Mouse (Mus musculus) T-cell, adult 66 days (primary cell): ENCODE measurements around the gene Baiap3. TPM values are rescaled to one million over a fixed set of nuclear protein-coding genes. Genes with fewer than 3 reads are reported as not detected.

ENCODE experiments used
- total RNA-seq, 2 experiments: library from RNA; stranded (reverse); gene quantifications; 3 replicates in 1 of 2; 4 replicates in 1 of 2; pipeline ENCODE4 v1.2.4; 2023

Gene Baiap3
- 10 to 100 TPM; 29.4 TPM for total RNA-seq

DNA sequence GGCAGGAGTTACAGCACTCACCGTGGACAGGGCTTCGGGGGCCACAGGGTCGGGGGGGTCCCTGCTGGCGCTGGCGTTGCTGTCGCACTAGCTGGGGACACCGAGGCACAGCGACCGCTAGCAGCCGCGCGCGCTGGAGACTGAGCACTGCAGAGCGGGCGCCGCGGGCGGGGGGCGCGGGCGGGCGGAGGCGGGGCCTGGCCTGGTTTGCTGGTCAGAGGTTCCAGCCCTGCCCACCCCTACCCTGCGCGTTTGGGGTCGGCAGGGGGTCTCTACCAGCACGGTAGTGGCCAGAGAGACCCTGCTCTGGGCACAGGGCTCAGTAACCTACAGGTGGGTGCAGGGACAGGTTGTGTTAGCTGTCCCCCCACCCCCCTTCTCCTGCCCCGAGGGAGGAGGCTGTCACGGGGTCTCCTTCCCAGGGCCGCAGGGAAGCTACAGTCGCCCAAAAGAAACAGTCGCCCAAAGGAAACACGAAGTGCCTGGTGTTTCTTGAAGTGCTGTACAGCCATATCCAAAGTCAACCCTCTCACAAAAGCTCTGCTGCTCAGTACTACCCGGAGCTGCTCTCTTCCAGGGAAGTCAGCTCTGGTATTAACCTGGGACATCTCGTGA, at the start of gene Baiap3:
Gene Baiap3, minus strand, starts transcription at position 225 of the 615 bp plus-strand sequence.

DNA sequence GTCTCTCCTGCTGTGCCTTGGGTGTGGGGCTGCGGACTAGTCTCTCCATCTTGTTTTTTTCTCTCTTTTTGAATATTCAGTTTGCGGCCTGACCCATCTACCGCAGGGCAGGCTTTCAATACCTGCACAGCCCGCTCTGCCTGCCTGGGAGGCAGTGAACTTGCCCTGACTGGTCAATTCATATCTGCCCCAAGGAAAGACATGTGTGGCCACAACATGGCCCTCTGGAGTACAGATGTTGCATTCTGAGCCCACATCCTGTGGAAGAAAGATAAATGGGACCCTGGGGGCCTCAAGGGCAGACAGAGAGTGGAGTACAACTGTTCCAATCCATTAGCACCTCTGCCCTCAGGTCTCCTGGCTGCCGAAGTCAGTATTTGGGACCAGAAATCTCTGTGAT, 41.9 kb upstream of the Baiap3 start, which contains the start of gene Prss34:
Gene Prss34, plus strand, starts transcription at position 301 of the 400 bp plus-strand sequence.

DNA sequence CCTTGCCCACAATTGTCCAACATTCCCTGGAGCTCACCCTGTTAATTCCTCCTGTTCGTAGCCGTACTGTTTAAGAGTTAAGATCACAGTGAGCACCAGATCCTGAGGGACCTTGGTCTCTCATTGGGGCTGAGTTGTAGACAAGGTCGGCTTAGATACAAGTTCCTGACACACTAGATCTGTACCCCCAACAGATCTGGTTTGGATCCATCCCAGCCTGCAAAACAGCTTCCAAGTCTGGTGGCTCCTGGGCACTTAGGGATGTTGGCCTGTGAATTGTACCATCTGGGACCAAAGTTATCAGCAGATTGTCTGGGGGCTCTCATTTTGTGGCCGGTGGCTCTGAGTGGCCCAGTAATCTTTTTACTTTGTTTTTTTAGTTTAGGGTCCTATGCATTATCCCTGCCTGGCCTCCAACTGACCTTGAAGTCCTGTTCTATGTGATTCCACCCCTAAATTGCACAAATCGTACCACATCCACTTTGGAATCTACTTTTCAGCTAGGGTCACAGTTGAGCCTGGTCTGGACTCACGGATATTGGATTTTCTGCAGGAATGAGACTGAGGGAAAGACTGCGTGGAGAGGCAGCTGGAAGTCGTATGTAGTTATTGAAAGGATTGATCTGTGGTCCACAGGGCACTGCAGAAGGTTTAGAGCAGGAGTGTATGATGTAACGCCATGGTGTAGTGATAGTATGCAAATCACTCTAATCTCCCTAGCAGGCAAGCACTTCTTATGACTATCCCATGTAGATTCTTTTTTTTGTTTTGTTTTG, 18.6 kb upstream of the Baiap3 start, which contains the start of gene Ube2i:
Gene Ube2i, minus strand, starts transcription at position 52 of the 776 bp plus-strand sequence.

DNA sequence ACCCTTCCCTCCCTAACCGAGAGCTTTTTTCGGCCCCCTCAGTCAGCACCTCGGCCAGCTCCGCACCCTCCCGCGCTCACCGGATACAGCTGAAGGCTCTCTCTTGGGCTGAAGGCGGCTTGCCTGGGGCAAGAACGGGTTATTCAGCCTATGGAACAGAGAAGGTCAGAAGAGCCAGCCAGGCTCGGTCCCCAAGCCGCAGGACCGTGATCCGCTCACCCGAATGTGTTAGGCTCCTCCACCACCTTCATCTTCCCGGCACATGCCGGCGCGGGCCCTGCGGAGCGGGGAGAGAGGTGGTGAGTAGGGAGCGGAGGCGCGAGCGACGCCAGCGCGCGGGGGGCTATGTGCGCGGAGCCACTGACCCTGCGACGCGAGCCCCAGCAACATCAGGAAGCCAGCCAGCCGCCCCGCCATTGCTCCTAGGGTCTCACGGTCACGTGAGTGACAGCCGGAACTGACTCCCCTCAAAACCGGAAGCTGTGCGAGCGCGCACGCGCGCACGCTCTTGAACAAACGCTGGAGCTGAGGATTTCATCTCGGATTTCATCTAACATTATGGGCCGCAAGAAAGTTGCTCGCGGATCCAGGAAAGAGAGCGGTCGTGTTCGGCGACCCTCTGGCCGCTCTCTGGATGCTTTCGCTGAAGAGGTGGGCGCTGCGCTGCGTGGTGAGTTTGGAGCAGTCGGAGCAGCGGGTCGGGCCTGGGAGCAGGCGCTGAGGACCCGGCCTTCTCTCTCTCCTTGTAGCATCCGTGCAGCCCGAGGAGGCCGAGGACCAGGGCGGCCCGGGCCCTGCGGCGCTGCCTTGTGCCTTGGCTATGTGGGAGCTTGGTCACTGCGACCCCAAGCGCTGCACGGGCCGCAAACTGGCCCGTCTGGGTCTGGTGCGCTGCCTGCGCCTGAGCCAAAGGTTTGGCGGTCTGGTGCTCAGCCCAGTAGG, 16.2 kb downstream of the Baiap3 start, which contains the start of the genes Gnptg and Tsr3:
Gene Gnptg, minus strand, starts transcription at position 430 of the 942 bp plus-strand sequence.
Gene Tsr3, plus strand, starts transcription at position 476 of the 942 bp plus-strand sequence.

Other genes starting within 250 kb of the Baiap3 start
- gene Cramp1l, start 240.6 kb downstream of the Baiap3 start, total RNA-seq, result 10 to 100 TPM; 35.4 to 46.2 TPM
- gene Ift140, start 240.3 kb downstream of the Baiap3 start, total RNA-seq, result 10 to 100 TPM; 23.8 to 24.9 TPM
- gene Tmem204, start 172.8 kb downstream of the Baiap3 start, total RNA-seq, result not detected
- 10 to 100 TPM; 39.2 to 46.6 TPM for gene Telo2, start 140.4 kb downstream of the Baiap3 start, total RNA-seq
- not detected for gene Ptx4, start 135.6 kb downstream of the Baiap3 start, total RNA-seq
- gene Clcn7, start 123.0 kb downstream of the Baiap3 start, total RNA-seq, result 10 to 100 TPM; 44.0 to 44.4 TPM
- under 1 TPM in 1 of 2 experiments, not detected in 1; 0.47 TPM for gene Ccdc154, start 93.9 kb downstream of the Baiap3 start, total RNA-seq
- not detected for gene Gm38655, start 80.9 kb downstream of the Baiap3 start, total RNA-seq
- gene BC003965, start 71.8 kb downstream of the Baiap3 start, total RNA-seq, result 10 to 100 TPM; 16.3 to 19.8 TPM
- gene Unkl, start 68.0 kb downstream of the Baiap3 start, total RNA-seq, result 10 to 100 TPM; 82.5 to 91.6 TPM
- 10 to 100 TPM; 45.8 to 46.1 TPM for gene Gnptg, start 16.2 kb downstream of the Baiap3 start, total RNA-seq
- 10 to 100 TPM; 27.9 to 28.7 TPM for gene Tsr3, start 16.2 kb downstream of the Baiap3 start, total RNA-seq
- gene Ube2i, start 18.3 kb upstream of the Baiap3 start, total RNA-seq, result 100 to 1,000 TPM; 421 to 426 TPM
- gene Prss34, start 42.0 kb upstream of the Baiap3 start, total RNA-seq, result under 1 TPM in 1 of 2 experiments, not detected in 1; 0.76 TPM
- gene Prss28, start 52.3 kb upstream of the Baiap3 start, total RNA-seq, result not detected
- not detected for gene Prss29, start 62.3 kb upstream of the Baiap3 start, total RNA-seq
- gene Tpsab1, start 89.2 kb upstream of the Baiap3 start, total RNA-seq, result 1 to 10 TPM in 1 of 2 experiments, not detected in 1; 1.1 TPM
- gene Tpsb2, start 109.9 kb upstream of the Baiap3 start, total RNA-seq, result 1 to 10 TPM in 1 of 2 experiments, not detected in 1; 1.0 TPM
- not detected for gene Tpsg1, start 112.9 kb upstream of the Baiap3 start, total RNA-seq
- gene Cacna1h, start 177.4 kb upstream of the Baiap3 start, total RNA-seq, result not detected
- gene Tekt4, start 198.3 kb upstream of the Baiap3 start, total RNA-seq, result not detected
- not detected for gene Sstr5, start 240.9 kb upstream of the Baiap3 start, total RNA-seq